Mouse (Mus musculus) hindbrain, embryonic 16.5 days (tissue): ENCODE results near the gene Lrp2. TPM values are rescaled to one million over a fixed set of nuclear protein-coding genes. Genes with fewer than 3 reads are reported as not detected.
A peak's percentile ranks its signal among the peaks of the same experiment; 100 is the strongest.

ENCODE experiments used
- ATAC-seq: fragments of 200-750 bp; cut with Nextera tagmentation; 2 replicates; pipeline ENCODE4 v1.8.0; 2017; ENCODE audit warnings: moderate TSS enrichment, moderate library complexity
- H3K27ac ChIP-seq: fragments of 300-500 bp; sonication (generic); 2 replicates; pipeline ENCODE4 v1.5.1; 2014; ENCODE audit warnings: low read depth, mild to moderate bottlenecking, control low read depth, low read length, moderate library complexity
- H3K27me3 ChIP-seq: fragments of 300-500 bp; sonication (generic); replicated peaks from 2 replicates; pipeline ENCODE4 v1.6.1; 2014; ENCODE audit warnings: low read length; ENCODE audit not compliant: control insufficient read depth, insufficient read depth
- H3K36me3 ChIP-seq: fragments of 300-500 bp; sonication (generic); 2 replicates; pipeline ENCODE4 v1.6.1; 2014; ENCODE audit warnings: mild to moderate bottlenecking, low read length, moderate library complexity, mixed read lengths; ENCODE audit not compliant: control insufficient read depth, insufficient read depth
- H3K4me1 ChIP-seq: fragments of 300-500 bp; sonication (generic); 2 replicates; pipeline ENCODE4 v1.6.1; 2014; ENCODE audit warnings: low read depth, low read length; ENCODE audit not compliant: control insufficient read depth, insufficient read depth
- H3K4me2 ChIP-seq: fragments of 300-500 bp; sonication (generic); 2 replicates; pipeline ENCODE4 v1.6.1; 2014; ENCODE audit warnings: mild to moderate bottlenecking, low read length, control low read depth, moderate library complexity
- H3K4me3 ChIP-seq: fragments of 300-500 bp; sonication (generic); 2 replicates; pipeline ENCODE4 v1.5.1; 2014; ENCODE audit warnings: mild to moderate bottlenecking, low read length, control low read depth, moderate library complexity
- H3K9ac ChIP-seq: fragments of 300-500 bp; sonication (generic); 2 replicates; pipeline ENCODE4 v1.6.1; 2014; ENCODE audit warnings: low read depth, mild to moderate bottlenecking, control low read depth, low read length, moderate library complexity
- H3K9me3 ChIP-seq: fragments of 300-500 bp; sonication (generic); 2 replicates; pipeline ENCODE4 v1.6.1; 2014; ENCODE audit warnings: mild to moderate bottlenecking, low read length, moderate library complexity; ENCODE audit not compliant: control insufficient read depth
- WGBS: fragments of 180-500 bp; shearing (Covaris S2); extraction: QIAGEN DNeasy Blood & Tissue Kit; methylation state at CpG from one replicate; pipeline ENCODE4 v1.1.7; 2014; 5-methylcytosine and 5-hydroxymethylcytosine counted together
- polyA plus RNA-seq: library from polyadenylated mRNA; unstranded; fragments of >200 nt; fragmentation: Nextera tagmentation; extraction: Ambion mirVana; gene quantifications from 2 replicates; pipeline ENCODE4 v1.2.1, GENCODE M21; 2015

Gene Lrp2
- polyA plus RNA-seq, 1 experiment from 2014 or later: 0.64 TPM

DNA sequence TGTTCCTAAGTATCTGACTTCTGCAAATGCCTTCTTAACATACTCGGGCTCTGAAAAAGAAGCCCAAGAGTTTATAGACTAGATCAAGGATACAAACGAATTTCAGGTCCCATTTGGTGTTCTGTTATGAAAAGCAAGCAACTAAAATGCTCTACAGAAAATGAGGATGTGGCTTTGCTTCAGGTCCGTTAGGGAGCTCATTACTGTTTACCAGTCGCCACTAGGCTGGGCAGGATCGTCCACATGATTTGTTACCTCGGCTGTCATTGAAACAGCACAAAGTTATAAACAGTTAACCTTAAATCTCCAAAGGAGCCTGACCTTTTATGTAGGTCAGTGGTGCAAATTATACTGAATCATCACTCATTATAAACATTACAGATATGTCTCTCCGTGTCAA, 29.2 kb downstream of the Lrp2 start:
- H3K4me2 ChIP-seq: no peak overlapping the region
- no peak overlapping the region for H3K9ac ChIP-seq
- no peaks in the 10 kb centered on the region for H3K27me3 ChIP-seq
- no peak overlapping the region for H3K27ac ChIP-seq
- WGBS: 69% methylated on average over 7 of the region's 7 CpGs
- no peaks in the 10 kb centered on the region for H3K4me1 ChIP-seq
- ATAC-seq: no peak
- H3K4me3 ChIP-seq: no peak overlapping the region
- no peaks in the 10 kb centered on the region for H3K9me3 ChIP-seq
- H3K36me3 ChIP-seq: no peaks in the 10 kb centered on the region

DNA sequence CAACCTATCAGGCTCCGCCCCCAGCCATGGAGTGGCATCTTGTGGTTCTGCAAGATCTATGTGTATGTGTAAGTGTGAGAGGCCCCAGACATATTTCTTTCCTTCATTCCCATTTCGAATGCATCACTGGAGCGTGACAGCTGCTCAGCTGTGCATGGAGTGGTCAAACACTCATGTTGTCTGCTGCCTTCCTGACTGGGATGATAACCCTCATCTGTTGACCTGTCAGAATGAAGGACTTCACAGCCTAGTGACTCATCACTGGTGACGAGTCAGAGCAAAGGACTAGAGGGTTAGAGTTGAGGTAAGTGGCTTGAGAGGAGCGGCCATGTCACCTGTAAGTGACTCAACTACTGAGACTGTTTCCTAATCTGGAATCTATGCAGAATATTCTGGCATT, 34.2 kb downstream of the Lrp2 start:
- no peak for ATAC-seq
- Histone ChIP-seq H3K4me3 (no peak overlapping the region), H3K4me1 (no peaks in the 10 kb centered on the region), H3K9ac (no peak overlapping the region), H3K36me3 (no peaks in the 10 kb centered on the region), H3K27ac (no peak overlapping the region), H3K4me2 (no peak overlapping the region), H3K9me3 (no peaks in the 10 kb centered on the region), H3K27me3 (no peaks in the 10 kb centered on the region)
- 90% methylated on average over 5 of the region's 5 CpGs for WGBS

- Histone ChIP-seq H3K27ac (no peak overlapping the region), H3K4me2 (no peak overlapping the region), H3K4me1 (no peaks in the 10 kb centered on the region), H3K36me3 (no peaks in the 10 kb centered on the region), H3K4me3 (no peak overlapping the region), H3K9me3 (no peaks in the 10 kb centered on the region), H3K9ac (no peak overlapping the region), H3K27me3 (no peaks in the 10 kb centered on the region)
- WGBS: 85% methylated on average over 11 of the region's 11 CpGs
- no peak for ATAC-seq
Measured at GRCm38 (mm10) chr2:69546823-69547222, 39.0 kb downstream of the Lrp2 start.

- Histone ChIP-seq H3K36me3 (no peaks in the 10 kb centered on the region), H3K27me3 (no peaks in the 10 kb centered on the region), H3K4me1 (no peaks in the 10 kb centered on the region), H3K4me2 (no peak overlapping the region), H3K27ac (no peak overlapping the region), H3K4me3 (no peak overlapping the region), H3K9me3 (no peaks in the 10 kb centered on the region), H3K9ac (no peak overlapping the region)
- no peak for ATAC-seq
- WGBS: 81% methylated on average over 7 of the region's 7 CpGs
Measured at GRCm38 (mm10) chr2:69536018-69536417, 49.8 kb downstream of the Lrp2 start.

- Histone ChIP-seq H3K4me1 (no peaks in the 10 kb centered on the region), H3K4me2 (no peak overlapping the region), H3K36me3 (no peaks in the 10 kb centered on the region), H3K9me3 (no peaks in the 10 kb centered on the region), H3K27me3 (no peaks in the 10 kb centered on the region), H3K27ac (no peak overlapping the region), H3K4me3 (no peak overlapping the region), H3K9ac (no peak overlapping the region)
- 30% methylated on average over 3 of the region's 3 CpGs for WGBS
- ATAC-seq: peak; percentile 71
Measured at GRCm38 (mm10) chr2:69531528-69532055, 54.3 kb downstream of the Lrp2 start.

- no peak overlapping the region for H3K9ac ChIP-seq
- WGBS: 21% methylated on average over 14 of the region's 14 CpGs
- no peak overlapping the region for H3K27ac ChIP-seq
- no peak overlapping the region for H3K4me3 ChIP-seq
- ATAC-seq: peak; percentile 24; the same call in 1 of the 2 replicates
- no peaks in the 10 kb centered on the region for H3K36me3 ChIP-seq
- no peaks in the 10 kb centered on the region for H3K27me3 ChIP-seq
- no peak overlapping the region for H3K4me2 ChIP-seq
- H3K4me1 ChIP-seq: no peaks in the 10 kb centered on the region
- H3K9me3 ChIP-seq: no peaks in the 10 kb centered on the region
Measured at GRCm38 (mm10) chr2:69530691-69531527, 55.0 kb downstream of the Lrp2 start.

DNA sequence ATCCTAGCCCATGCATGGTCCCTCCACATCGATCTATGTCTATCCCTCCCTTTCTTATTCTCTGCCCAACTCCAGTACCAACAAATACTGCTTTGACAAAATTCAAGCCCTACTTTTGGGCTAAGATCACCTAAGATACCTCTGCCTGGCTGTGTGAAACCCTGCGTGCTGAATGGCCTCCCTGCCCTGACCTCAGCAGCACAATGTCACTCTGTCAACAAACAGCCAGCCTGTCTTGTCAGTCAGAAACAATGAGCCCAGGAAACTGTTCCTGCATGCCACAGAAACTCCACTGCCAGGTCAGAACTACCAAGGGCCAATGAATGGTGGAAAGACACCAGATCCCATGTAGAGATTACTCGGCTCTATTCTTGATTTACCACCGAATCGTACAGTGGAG, 55.7 kb downstream of the Lrp2 start:
- no peaks in the 10 kb centered on the region for H3K27me3 ChIP-seq
- H3K4me3 ChIP-seq: no peak overlapping the region
- no peaks in the 10 kb centered on the region for H3K9me3 ChIP-seq
- H3K27ac ChIP-seq: no peak overlapping the region
- WGBS: 42% methylated on average over 5 of the region's 5 CpGs
- H3K36me3 ChIP-seq: no peaks in the 10 kb centered on the region
- ATAC-seq: no peak
- no peak overlapping the region for H3K4me2 ChIP-seq
- no peak overlapping the region for H3K9ac ChIP-seq
- no peaks in the 10 kb centered on the region for H3K4me1 ChIP-seq

GRCm38 (mm10) chr2:69520273-69520672, 65.6 kb downstream of the Lrp2 start:
- no peak overlapping the region for H3K4me2 ChIP-seq
- H3K4me3 ChIP-seq: no peak overlapping the region
- no peak overlapping the region for H3K27ac ChIP-seq
- H3K4me1 ChIP-seq: no peaks in the 10 kb centered on the region
- ATAC-seq: no peak
- WGBS: 93% methylated on average over 2 of the region's 2 CpGs
- no peaks in the 10 kb centered on the region for H3K9me3 ChIP-seq
- H3K27me3 ChIP-seq: no peaks in the 10 kb centered on the region
- no peak overlapping the region for H3K9ac ChIP-seq
- no peaks in the 10 kb centered on the region for H3K36me3 ChIP-seq

- no peaks in the 10 kb centered on the region for H3K4me1 ChIP-seq
- H3K27me3 ChIP-seq: no peaks in the 10 kb centered on the region
- H3K9me3 ChIP-seq: no peaks in the 10 kb centered on the region
- no peaks in the 10 kb centered on the region for H3K36me3 ChIP-seq
- H3K4me3 ChIP-seq: no peak overlapping the region
- 93% methylated on average over 7 of the region's 7 CpGs for WGBS
- no peak for ATAC-seq
- no peak overlapping the region for H3K9ac ChIP-seq
- no peak overlapping the region for H3K4me2 ChIP-seq
- H3K27ac ChIP-seq: no peak overlapping the region
Measured at GRCm38 (mm10) chr2:69518307-69518706, 67.6 kb downstream of the Lrp2 start.
